8 mouse cellular contexts compared by ENCODE assay signal in the genomic region with DNA sequence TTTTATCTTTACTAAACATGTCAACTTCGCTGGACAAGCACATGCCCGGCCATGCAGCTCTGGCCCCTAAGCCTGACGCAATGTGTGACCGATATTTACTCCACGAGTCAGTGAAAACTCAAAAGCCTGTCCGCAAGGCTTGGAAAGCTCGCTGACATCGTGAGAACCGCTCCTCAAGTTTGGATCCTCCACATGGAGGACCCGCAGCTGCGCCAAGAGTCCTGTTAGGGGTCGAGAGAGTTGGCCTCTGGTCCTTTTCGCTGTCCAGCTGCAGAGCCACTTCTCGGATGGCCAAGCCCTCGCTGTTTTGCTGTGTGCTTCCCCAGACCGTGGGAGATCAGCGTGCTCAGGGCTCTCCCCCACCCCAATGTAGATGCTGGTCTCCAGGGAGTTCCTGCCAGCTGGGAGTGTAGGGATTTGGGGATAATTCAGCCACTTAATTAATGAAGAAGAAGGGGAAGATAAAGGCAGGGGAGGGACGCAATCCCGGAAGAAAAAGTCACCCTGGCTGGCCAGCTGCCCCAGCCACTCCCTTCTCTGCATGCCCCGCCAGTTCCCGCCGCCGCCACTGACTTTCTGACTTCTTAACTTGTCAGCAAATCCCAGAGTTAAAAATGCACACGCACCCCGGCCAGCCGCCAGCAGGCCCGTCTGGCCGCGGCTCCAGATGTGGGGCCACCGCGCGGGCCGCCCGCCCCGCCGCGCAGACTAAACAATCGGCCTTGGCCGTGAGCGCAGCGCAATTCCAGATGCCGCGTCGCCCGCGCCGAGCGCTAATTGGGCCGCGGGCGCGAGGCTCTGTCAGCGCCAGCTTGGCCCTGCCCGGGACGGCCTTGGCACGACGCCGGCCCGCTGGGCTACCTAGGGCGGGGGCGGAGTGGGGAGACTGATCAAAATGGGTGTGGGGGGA. TPM values are rescaled to one million over a fixed set of nuclear protein-coding genes. Genes with fewer than 3 reads are reported as not detected.
DNase-seq lines count a peak whose midpoint lies in the region; ATAC-seq and TF ChIP-seq lines count a peak whose summit lies in the region.

No protein-coding gene starts in this region.

- peak; percentile 4 to 31 for DNase-seq in cerebellum, adult 18-20 months
- DNase-seq in cerebellum, adult 11-12 months = no peak
- DNase-seq in brain, embryonic 14.5 days (ENCODE audit: low read depth) = peak; percentile 86
- DNase-seq in gastrocnemius, postnatal 14 days = peak; percentile 83
- DNase-seq in hindbrain, postnatal 0 days (ENCODE audit: low spot score) = peak; percentile 69

- ATAC-seq in hindbrain, postnatal 0 days = peak; percentile 27; the same call in 1 of the 2 replicates
- peak; percentile 26; the same call in 1 of the 2 replicates for ATAC-seq in limb, embryonic 12.5 days (ENCODE audit: insufficient number of reproducible peaks, insufficient read depth, low FRiP score, low TSS enrichment, low read depth)
- ATAC-seq in midbrain, embryonic 13.5 days = peak; percentile 66
- peak; percentile 78 for ATAC-seq in stomach, embryonic 16.5 days (ENCODE audit: insufficient read depth, low FRiP score)

- peaks cover 15% of the 10 kb centered on the region; the same call in 1 of the 2 replicates for H3K4me1 ChIP-seq in hindbrain, postnatal 0 days (ENCODE audit: insufficient read depth, low read length)
- H3K4me1 ChIP-seq in limb, embryonic 12.5 days (replicated peaks) = peaks cover 54% of the 10 kb centered on the region
- H3K4me1 ChIP-seq in midbrain, embryonic 13.5 days (replicated peaks) = peaks cover 39% of the 10 kb centered on the region
- peaks cover 33% of the 10 kb centered on the region for H3K4me1 ChIP-seq in stomach, embryonic 16.5 days (ENCODE audit: control insufficient read depth, insufficient read depth, low read length)

- H3K4me3 ChIP-seq in hindbrain, postnatal 0 days (ENCODE audit: low read length) = peak overlapping the region; percentile 40
- H3K4me3 ChIP-seq in limb, embryonic 12.5 days (replicated peaks) = peak overlapping the region; percentile 35
- H3K4me3 ChIP-seq in midbrain, embryonic 13.5 days (replicated peaks) = peak overlapping the region; percentile 38
- peak overlapping the region; percentile 43 for H3K4me3 ChIP-seq in stomach, embryonic 16.5 days (replicated peaks; ENCODE audit: low read length)

- WGBS in hindbrain, postnatal 0 days = 5% methylated on average over 61 of the region's 61 CpGs
- WGBS in limb, embryonic 12.5 days = 2% methylated on average over 61 of the region's 61 CpGs
- WGBS in midbrain, embryonic 13.5 days = 2% methylated on average over 61 of the region's 61 CpGs
- WGBS in stomach, embryonic 16.5 days = 2% methylated on average over 61 of the region's 61 CpGs

- no peaks in the 10 kb centered on the region for H3K9me3 ChIP-seq in hindbrain, postnatal 0 days (ENCODE audit: low read length)
- no peaks in the 10 kb centered on the region for H3K9me3 ChIP-seq in limb, embryonic 12.5 days
- no peaks in the 10 kb centered on the region for H3K9me3 ChIP-seq in midbrain, embryonic 13.5 days
- no peaks in the 10 kb centered on the region for H3K9me3 ChIP-seq in stomach, embryonic 16.5 days (replicated peaks; ENCODE audit: control insufficient read depth, low read length)

- H3K9ac ChIP-seq in hindbrain, postnatal 0 days (replicated peaks; ENCODE audit: low read length) = peak overlapping the region; percentile 28; the same call in 1 of the 2 replicates
- peak overlapping the region; percentile 47 for H3K9ac ChIP-seq in limb, embryonic 12.5 days (replicated peaks)
- H3K9ac ChIP-seq in midbrain, embryonic 13.5 days (replicated peaks) = peak overlapping the region; percentile 59
- H3K9ac ChIP-seq in stomach, embryonic 16.5 days (ENCODE audit: low read length) = peak overlapping the region; percentile 73

- no peak for TF ChIP-seq POLR2A in brain, embryonic 14.5 days (IDR thresholded peaks at IDR 0.05; ENCODE audit: borderline replicate concordance, extremely low read depth, insufficient read depth, insufficient read length, poor library complexity, severe bottlenecking)

- intact Hi-C loops in gastrocnemius, postnatal 14 days (cut with DNase I; ENCODE audit: low total_unique reads) = loop anchor here (5.0 kb wide), 1 partner anchor 52 kb away; a partner anchor contains a TSS

- H3K36me3 ChIP-seq in hindbrain, postnatal 0 days (ENCODE audit: insufficient read depth, low read length) = no peaks in the 10 kb centered on the region
- no peaks in the 10 kb centered on the region for H3K36me3 ChIP-seq in limb, embryonic 12.5 days
- H3K36me3 ChIP-seq in midbrain, embryonic 13.5 days = no peaks in the 10 kb centered on the region
- H3K36me3 ChIP-seq in stomach, embryonic 16.5 days (ENCODE audit: control insufficient read depth, insufficient read depth, low read length) = no peaks in the 10 kb centered on the region

- no peak overlapping the region for H3K27ac ChIP-seq in hindbrain, postnatal 0 days
- peak overlapping the region; percentile 96 for H3K27ac ChIP-seq in limb, embryonic 12.5 days
- H3K27ac ChIP-seq in midbrain, embryonic 13.5 days = no peak overlapping the region
- H3K27ac ChIP-seq in stomach, embryonic 16.5 days (ENCODE audit: low read length) = peak overlapping the region; percentile 86

- peaks cover 7% of the 10 kb centered on the region; the same call in 1 of the 2 replicates for H3K27me3 ChIP-seq in hindbrain, postnatal 0 days (ENCODE audit: insufficient read depth, low read length)
- H3K27me3 ChIP-seq in limb, embryonic 12.5 days = no peaks in the 10 kb centered on the region
- H3K27me3 ChIP-seq in midbrain, embryonic 13.5 days = peaks cover 38% of the 10 kb centered on the region; the same call in 1 of the 2 replicates
- no peaks in the 10 kb centered on the region for H3K27me3 ChIP-seq in stomach, embryonic 16.5 days (ENCODE audit: control insufficient read depth, insufficient read depth, low read length)

- TF ChIP-seq CTCF in brain, embryonic 14.5 days (IDR thresholded peaks at IDR 0.05; ENCODE audit: borderline replicate concordance, extremely low read depth, insufficient read depth, insufficient read length) = no peak
- TF ChIP-seq CTCF in hindbrain, postnatal 0 days (IDR thresholded peaks at IDR 0.05; ENCODE audit: low read depth) = no peak

- H3K4me2 ChIP-seq in hindbrain, postnatal 0 days (ENCODE audit: low read depth, low read length) = peak overlapping the region; percentile 87
- peak overlapping the region; percentile 71 for H3K4me2 ChIP-seq in limb, embryonic 12.5 days
- H3K4me2 ChIP-seq in midbrain, embryonic 13.5 days (replicated peaks) = peak overlapping the region; percentile 74
- H3K4me2 ChIP-seq in stomach, embryonic 16.5 days (ENCODE audit: low read depth, low read length) = peak overlapping the region; percentile 63

RNA-seq across cellular contexts. Expression of a gene that starts 49.4 kb away (rescaled TPM):
- polyA plus RNA-seq in brain, embryonic 14.5 days (2012; rRNA removed) = 93.8 and 94.9 TPM in 2 replicates
- 1 to 10 TPM; 7.5 to 9.2 TPM for total RNA-seq in gastrocnemius, postnatal 14 days (2021)
- total RNA-seq in hindbrain, postnatal 0 days (2014; rRNA removed) = 109 and 128 TPM in 2 replicates
- 29.3 and 31.3 TPM in 2 replicates for polyA plus RNA-seq in hindbrain, postnatal 0 days (2015; fragmentation: Nextera tagmentation; extraction: Ambion mirVana)
- 35.1 and 41.5 TPM in 2 replicates for polyA plus RNA-seq in limb, embryonic 12.5 days (2016; fragmentation: Nextera tagmentation; extraction: Ambion mirVana)
- 16.0 and 25.2 TPM in 2 replicates for polyA plus RNA-seq in midbrain, embryonic 13.5 days (2015; fragmentation: Nextera tagmentation; extraction: Ambion mirVana)
- polyA plus RNA-seq in stomach, embryonic 16.5 days (2015; fragmentation: Nextera tagmentation; extraction: Ambion mirVana) = 10.5 and 13.9 TPM in 2 replicates

Comparison
In these comparisons a context has a peak if more than half of its experiments do, and no peak if none do; other contexts are left out.
1. ATAC-seq: peak in every context shown above with its lines; median percentile 78 in stomach, embryonic 16.5 days; 66 in midbrain, embryonic 13.5 days; 27 in hindbrain, postnatal 0 days; 26 in limb, embryonic 12.5 days.
2. H3K27ac ChIP-seq: peak in limb, embryonic 12.5 days (single experiment) and stomach, embryonic 16.5 days (single experiment); none in hindbrain, postnatal 0 days (single experiment) and midbrain, embryonic 13.5 days (single experiment).
3. Peak in every context shown above with its lines, with median percentiles within 50 percentile points of each other: H3K4me2 ChIP-seq, H3K4me3 ChIP-seq and H3K9ac ChIP-seq.